Mouse (Mus musculus) testis, postnatal 14 days (tissue): Measurements from ENCODE around the gene Map3k12.

Source experiments
- DNase-seq: peaks from one replicate; pipeline ENCODE4 v3.0.0; 2021; ENCODE audit warnings: low spot score

Map3k12 gene

DNA sequence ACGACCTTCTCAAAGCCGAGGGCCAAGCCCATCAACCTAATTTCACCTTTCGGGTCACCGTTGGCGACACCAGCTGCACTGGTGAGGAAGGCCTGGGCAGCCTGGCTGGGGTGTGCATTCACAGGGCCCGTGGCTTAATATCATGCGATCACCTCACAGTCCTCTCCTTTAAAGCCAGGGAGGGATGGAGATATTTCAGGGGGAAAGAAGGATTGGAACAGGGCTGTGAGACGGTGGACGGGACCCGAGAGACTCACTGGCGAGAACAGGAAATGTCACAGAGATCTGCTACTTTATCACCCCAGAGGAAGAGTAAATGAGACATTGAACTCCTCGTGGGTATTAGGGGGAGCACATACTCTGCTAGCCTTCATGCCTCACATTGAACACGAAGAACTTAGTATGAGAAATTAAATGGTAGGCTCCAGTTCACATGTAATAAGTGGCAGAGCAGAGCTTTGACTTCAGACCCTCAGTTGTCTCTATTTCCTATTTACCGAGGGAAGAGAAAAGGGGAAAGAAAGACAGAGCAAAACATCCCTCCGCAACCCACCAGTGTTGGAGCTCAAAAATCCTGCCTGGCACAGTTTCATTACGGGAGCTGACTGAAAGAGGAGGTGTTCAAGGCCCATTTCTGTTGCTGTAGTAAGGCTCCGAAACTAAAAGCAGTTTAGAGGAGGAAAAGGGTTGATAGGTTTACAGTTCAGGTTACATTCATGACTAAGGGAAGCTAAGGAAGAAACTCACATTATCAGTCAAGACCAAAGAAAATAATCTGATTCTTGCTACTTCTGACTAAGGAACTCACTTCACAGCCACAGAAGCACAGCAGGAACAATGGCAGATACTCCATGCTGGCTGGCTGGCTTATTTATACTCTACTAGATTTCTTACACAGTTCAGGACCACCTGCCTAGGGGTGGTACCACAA lies 2.6 kb upstream of the Map3k12 start:
- DNase-seq, result no peak

DNA sequence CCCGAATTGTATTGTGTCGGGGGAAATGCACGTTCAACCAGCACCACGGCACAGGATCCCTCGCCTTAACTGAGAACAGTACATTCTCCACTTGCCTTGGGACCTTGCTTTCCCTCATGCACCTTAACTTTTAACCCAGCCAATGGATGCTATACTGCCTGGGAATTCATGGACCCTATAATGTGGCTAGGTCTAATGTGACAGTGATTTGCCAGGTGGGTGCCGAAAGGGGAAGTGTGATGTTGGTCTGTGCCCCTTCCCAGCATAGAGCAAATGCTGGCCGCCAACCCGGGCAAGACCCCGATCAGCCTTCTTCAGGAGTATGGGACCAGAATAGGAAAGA lies 2.0 kb upstream of the Map3k12 start:
- DNase-seq, result no peak

DNA sequence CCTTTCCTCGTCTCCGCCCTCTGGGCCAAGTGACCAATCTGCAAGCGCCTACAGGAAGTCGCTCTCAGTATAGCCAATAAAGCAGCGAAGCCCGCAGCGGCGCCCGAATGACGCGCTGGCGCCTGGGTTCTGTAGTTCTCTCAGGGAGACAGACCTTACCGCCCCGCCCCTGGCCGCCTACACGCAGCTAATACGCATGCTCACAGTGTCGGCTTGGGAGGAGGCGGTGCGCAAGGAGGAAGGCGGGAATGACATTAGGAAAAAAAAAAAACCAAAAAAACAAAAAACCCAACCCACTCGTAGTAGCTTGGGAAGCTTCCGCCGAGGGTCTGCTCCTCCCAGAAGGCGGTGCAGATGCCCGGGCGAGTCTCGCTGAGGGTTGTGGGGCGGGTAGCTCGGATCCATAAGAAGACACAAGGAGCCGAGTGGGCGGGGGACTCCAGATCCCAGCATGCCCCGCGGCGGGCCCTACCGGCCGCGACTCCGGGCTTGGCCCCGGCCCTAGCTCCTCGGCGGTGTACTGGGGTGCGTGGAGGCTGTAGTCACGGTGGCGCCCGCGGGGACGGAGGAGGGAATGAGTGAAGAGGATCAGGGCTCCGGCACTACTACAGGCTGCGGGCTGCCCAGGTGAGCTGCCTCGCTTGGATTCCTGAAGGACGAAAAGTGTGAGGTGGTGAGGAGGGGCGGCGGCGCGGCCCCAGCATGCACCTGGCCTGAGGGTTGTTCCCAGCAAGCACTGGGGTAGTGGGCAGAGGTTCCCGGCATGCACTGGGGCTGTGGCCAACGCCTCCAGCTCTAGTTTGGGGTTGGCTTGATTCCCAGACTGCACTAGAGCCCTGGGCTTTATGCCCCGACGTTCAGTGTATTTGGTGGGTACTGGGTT lies 1.4 kb upstream of the Map3k12 start, which contains the start of gene Tarbp2:
Tarbp2 (plus strand) TSS at position 217 of the 883 bp plus-strand sequence.
- DNase-seq, result peak; percentile 100

DNA sequence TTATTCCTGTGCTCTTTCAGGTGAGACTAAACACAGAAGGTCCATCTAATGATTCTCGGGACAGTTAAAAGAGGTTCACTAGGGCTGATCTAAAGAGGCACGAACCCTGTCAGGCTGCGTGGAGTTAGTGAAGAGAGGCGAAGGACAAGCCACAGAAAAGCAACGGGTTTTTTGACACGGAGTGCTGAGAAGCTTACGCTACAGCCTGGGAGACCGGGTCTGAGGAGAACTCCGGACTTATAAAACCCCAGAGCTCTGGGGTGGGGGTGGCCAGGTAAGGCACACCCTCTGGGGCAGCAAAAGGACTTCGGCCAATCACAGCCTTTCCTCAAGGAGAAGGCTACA lies 739 bp upstream of the Map3k12 start:
- DNase-seq, result no peak

DNA sequence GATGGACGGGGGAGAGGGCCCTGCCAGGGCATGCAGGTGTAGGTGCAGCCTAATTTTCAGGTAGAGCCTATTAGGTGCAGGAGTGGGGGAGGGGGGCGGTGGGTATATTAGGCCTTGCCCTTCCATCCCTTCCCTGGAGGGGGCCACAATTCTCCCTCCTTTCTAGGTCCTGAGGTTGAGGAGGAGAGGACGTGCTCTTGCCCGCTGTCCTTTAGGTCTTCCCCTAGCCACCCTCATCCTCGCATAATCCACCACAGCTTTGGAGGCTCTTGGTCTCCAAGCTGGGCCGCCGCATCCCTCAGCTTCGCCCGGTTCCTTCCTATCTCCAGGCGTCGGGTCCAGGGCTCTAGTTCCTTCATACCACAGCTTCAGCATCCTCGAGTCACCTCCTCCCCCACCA lies 571 bp downstream of the Map3k12 start:
- DNase-seq, result no peak

DNA sequence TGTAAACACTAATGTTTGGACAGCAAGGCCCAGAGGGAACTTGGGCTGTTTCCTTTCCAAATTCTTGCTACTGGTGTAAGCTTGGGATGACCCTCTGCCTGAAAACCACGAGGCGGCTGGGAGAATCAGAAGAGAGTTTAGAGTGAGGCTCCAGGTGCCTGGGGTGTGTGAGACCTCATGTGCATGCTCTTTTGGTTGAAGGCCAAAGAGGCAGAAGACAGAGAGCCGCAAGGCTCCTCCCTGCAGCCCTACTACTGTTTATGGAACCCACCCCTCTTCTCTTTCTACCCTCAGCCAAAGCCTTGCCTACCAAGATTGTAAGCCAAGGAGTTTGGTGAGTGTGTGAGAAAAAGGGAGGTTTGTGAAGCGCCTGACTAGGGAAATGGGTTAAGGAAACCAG lies 1.1 kb downstream of the Map3k12 start:
- no peak for DNase-seq

DNA sequence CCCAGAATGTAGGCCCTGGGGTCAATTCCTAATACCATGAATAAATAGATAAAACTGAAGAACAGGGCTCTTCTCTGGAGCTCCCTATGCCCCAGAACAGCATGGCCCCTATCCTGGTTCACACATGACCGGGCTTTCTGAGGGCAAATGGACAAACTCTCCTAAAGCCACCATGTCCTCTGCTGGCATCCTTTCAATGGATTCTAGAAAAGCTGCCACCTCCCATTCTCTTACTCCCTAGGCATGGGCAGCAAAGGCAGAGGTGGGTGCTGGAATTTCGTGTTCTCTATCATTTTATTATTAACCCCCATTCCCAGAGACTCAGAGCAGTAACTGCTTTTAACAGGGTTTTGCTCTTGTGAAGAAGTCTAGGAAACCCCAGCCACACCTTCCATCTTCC lies 1.6 kb downstream of the Map3k12 start:
- no peak for DNase-seq

DNA sequence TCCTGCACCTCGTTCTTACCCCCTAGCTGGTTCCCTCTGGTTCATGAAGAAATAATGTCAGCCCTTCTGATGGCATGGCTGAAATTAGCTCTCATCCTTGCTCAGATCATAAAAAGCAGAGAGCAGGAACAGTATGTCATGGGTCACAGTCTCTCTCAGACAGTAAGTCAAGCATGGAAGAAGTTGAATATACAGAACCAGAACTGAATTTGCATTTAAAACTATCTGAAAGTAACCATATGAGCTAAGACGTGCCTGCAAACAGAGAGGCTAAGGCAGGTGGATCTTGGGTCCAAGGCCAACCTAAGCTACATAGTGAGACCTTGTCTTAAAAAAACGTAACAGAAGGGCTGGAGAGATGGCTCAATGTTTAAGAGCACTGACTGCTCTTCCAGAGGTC lies 3.9 kb downstream of the Map3k12 start:
- no peak for DNase-seq

DNA sequence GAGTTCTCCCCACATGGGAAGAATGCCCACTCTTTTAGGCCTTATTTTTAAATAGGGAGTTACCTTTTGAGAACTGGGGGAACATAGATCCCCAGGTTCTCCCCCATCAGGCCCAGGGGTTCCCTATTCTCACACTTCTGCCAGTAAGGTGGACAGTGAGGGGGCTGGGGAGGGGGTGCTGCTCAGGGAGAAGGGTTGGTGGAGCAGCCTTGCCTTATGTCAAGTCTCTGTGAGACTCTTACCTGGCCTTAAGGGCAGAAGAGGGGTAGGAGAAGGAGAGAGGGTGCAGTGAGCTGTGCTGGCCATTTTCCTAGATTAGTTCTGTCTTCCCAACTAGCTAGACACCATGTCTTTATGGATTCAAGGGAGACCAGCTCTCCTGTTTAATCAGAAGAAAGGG lies 4.4 kb downstream of the Map3k12 start:
- DNase-seq, result no peak

DNA sequence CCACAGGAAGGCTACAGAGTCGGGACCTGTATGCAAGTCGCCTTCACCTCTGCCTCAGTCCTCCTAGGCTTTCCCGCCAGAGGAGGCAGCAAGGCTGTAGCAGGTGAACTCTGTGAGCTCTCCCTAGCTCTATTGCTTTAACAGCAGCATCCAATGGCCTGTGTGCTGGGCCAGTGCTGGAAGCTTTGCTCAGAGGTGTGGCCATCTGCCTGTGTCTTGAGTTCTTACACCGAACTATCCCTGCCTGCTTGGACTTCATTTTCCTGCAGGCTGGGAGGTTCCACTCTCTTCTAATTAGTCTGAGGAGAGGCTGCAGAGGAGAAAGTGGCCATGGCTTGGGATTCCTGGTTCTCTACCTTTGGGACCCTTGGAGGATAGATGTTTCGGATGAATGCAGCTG lies 4.9 kb downstream of the Map3k12 start:
- DNase-seq, result peak; percentile 15

DNA sequence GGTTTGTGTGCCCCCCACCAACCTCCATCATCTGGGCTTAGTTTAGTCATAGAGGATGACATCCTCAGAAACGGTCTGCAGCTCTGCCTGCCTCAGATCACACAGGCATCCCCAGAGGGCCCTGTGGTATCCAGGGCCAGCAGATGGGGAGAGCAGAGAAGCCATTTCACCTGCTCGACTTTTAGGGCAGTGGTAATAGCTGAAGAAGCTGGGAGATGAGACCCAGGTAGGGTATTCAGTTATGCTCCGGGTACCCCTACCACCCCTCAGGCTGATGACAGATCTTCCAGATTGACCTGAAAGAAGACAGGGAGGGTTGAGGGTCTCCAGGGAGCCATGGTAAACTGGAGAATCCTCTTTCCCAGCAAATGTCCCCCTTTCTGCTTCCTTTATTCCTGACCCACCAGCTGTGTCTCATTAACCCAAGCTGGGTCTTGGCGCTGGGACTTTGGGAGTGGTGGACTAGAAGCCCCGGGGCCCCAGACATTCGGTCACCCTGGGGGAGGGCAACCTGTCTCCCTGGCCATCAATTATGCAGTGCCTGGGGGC lies 5.5 kb downstream of the Map3k12 start:
- DNase-seq, result peak; percentile 20

DNA sequence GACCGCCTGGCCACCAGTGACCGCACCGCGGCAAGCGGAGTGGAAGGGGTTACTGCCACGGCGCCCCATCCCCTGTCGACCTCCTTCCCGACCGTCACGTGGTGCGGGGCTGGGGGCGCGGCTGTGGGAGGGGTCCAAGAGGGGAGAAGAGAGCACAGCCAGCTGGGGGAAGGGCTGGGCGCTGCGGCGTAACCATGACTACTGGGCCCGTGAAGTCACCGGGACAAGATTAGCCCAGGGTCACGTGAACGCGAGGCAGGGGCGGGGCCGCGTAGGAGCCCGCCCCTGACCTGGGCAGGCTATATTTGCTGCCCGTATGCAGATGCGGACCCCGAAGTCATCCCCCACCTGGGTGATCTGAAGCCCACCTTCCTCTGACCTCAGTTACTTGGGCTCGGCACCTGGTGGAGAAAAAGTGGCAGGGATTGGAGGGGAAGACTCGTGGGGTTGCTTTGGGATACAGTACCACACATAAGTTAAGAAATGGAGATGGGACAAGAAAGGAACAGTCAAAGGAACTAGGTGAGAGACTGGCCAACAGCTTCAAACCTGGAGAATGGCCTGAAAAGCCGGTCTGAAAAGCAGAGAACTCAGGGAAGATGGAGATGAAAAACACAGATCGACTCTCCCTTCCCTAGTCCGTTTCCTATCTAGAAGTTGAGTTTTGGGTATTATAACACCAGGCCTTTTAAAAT lies 6.1 kb downstream of the Map3k12 start:
- peak; percentile 87 for DNase-seq

DNA sequence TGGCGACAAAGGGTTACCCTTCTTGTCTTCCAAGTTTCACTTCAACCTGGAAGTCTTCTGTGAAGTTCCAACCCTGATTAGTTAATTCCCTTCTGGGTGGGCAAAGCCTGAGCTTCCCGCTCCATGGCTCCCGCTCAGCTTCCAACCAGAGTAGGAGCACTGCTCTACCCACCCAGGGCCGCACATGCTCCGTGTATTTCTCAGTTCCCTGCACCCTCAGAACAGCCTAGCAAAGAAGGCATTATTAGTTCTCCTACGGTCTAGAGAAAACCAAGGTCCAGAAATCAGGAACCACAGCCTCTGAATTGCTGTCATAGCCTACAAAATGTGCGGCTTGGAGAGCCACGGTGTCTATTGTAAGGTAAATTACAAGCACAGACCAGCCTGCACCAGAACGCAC lies 6.8 kb downstream of the Map3k12 start:
- peak; percentile 21 for DNase-seq

DNA sequence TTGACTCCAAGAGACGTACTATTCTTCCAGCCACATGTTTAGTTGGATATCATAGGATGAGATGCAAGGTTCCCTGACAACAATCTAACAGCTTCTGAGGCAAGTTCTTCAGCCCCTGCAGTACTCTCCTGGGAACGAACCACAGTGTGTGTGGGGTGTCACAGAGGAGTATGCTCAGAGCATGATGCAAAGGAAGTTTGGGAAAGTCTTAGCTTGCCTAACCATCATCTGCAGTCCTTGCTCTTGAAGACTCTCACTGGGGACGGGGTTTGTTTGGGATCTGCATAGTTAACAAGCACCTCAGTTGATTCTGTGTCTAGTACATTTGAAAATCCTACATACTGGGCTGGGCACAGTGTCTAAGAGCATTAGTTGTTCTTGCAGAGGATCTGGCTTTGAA lies 8.5 kb downstream of the Map3k12 start:
- no peak for DNase-seq

DNA sequence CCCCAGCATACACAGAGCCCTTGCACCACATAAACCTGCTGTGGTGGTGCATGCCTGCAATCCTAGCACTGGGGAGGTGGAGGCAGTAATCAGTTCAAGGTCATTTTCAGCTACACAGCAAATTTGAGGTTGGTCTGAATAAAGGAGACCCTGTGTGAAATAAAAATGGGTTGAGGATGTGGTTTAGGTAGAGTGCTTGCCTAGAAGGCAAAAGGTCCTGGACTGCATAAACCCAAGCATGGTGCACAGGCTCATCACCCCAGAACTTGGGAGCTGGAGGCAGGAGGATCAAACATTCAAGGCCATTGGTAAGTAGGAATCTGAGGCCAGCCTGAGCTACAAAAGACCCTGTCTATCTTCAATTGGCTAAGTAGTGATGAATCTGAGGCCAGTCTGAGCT lies 9.3 kb downstream of the Map3k12 start:
- no peak for DNase-seq

DNA sequence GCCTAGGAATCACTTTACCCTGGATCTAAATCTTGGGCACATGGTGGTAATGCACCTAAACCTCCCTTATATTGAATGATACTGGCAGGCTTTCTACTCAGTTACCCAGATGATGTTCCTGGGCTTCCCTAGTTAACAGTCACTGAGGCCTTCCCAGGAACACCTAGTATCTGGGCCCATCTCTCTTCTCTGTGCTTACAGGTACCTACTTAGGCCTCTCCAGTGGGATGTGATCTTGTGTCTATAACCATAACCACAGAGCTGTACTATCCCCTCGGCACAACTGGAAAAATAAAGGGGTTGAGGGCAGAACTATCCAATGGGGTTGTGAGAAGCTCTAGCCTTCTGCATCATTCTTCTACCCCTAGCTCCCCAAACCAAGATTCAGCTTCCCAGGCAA lies 10.0 kb downstream of the Map3k12 start:
- DNase-seq, result no peak

DNA sequence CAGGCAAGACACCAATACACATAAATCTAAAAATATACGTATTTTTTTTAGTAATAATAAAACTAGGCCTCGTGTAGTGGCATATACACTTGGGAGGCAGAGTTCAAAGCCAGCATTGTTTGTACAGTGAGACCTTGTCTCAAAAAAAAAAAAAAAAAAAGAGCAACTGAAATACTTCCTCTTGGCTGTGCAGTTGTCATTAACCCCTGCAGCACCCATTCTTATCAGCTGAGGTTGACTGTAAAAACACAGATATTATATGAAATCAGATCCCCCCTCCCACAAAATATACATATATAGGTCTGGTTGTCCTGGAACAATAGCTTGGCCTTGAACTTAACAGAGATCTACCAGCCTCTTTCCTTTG lies 10.4 kb downstream of the Map3k12 start:
- no peak for DNase-seq

DNA sequence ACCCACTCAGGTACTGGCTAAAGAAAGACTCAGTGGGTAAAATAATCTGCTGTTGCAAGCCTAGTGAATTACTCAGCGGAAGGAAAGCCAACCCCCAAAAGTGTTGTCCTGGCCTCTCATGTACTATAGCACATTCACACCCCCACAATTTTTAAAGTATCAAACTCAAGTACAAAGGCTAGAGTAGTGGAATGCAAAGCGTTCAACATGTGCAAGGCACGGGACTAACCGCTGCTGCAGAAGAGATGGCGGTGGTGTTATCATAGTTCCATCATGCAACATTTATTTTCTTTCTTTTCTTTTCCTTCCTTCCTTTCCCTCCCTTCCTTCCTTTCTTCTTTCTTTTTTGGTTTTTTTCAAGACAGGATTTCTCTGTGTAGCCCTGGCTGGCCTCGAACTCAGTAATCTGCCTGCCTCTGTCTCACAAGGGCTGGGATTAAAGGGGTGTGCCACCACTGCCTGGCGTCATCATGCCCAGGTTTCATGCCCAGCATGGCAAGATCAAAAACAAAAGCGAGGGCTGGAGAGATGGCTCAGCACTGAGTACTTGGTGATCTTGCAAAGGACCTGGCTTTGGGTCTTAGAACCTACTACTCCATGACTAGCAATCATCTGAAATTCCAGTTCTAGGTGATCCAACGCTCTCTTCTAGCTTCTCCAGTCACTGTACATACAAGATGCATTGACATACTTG lies 10.9 kb downstream of the Map3k12 start:
- no peak for DNase-seq

DNA sequence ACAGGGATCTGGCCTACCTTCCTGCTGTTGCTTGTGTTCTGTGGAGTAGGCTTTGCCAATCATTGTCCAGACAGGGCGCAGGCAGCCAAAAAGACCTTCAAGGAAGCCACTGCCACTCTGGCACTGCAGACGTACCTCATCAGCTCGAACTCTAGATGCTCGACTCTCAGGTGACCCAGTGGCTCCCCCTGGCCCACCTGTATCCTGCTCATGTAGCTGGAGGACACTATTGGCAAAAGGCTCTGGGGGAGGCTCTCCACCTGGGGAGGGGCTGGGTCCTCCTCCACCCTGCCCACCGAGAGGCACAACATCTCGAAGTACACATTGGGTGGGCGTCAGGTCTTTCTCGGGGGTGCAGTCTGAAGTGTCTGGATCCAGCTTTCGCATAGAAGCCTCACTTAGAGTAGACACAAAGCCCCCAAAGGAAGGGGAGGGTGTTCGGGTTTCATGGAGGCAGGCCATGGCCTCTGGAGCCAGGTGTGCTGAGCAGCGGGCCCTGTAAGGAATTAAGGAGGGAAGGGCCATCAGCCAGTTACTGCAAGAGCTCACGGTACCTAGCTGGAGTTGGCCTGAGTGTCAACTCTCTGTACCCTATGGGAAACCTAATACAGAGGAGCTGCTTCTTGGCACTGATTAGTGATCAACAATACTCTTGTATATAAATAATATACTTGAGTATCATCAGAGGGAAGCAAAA lies 11.6 kb downstream of the Map3k12 start:
- peak; percentile 9 for DNase-seq

DNA sequence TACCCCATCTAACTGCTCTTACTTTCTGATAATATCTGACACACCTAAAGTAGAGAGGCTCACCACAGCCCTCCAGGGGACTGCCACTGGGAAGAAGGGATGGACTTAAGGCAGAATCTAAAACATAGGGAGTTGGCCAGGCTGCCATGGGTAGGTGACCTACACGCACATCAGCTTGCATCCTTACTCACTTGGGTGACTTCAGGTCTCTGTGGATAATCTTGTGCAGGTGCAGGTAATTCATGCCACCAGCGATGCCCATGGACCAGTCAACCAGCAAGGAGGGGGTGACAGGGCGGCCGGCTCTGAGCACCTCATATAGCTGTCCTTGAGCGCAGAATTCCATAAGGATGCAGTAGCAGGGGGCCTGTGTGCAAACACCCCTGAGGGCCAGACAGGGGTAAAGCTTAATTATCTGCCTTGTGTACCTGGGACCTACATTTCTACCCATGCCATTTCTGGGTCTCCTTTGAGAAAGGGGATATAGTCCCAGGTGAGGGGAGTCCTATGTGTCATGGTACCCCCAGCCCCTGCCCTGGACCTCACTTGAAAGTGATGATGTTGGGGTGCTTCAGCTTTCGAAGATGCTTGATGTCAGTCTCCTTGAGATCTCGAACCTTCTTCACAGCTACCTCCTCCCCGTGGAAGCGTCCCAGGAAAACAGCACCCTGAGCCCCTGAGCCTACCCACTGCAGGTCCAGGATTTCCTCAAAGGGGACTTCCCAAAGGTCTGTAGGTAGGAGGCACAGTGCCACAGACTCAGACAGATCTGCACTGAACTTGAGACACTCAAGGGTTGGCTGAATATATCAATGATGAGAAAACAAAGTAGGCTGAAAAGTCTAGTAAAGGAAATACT lies 12.7 kb downstream of the Map3k12 start:
- DNase-seq, result peak; percentile 8
